Mouse (Mus musculus) kidney, embryonic 15.5 days (tissue): Measurements from ENCODE around the gene Dbn1. TPM values are rescaled to one million over a fixed set of nuclear protein-coding genes. Genes with fewer than 3 reads are reported as not detected.

Source experiments
- ATAC-seq: fragments of 200-750 bp; cut with Nextera tagmentation; replicated peaks from 2 replicates; pipeline ENCODE4 v1.8.0; 2017; ENCODE audit warnings: moderate TSS enrichment; ENCODE audit not compliant: low FRiP score
- H3K27ac ChIP-seq: fragments of 300-500 bp; sonication (generic); 2 replicates; pipeline ENCODE4 v1.5.1; 2015; ENCODE audit warnings: mild to moderate bottlenecking, inconsistent platforms
- H3K27me3 ChIP-seq: fragments of 300-500 bp; sonication (generic); 2 replicates; pipeline ENCODE4 v1.6.1; 2015; ENCODE audit warnings: inconsistent platforms
- H3K36me3 ChIP-seq: fragments of 300-500 bp; sonication (generic); 2 replicates; pipeline ENCODE4 v1.6.1; 2015; ENCODE audit warnings: inconsistent platforms
- H3K4me1 ChIP-seq: fragments of 300-500 bp; sonication (generic); 2 replicates; pipeline ENCODE4 v1.6.1; 2015; ENCODE audit warnings: inconsistent platforms
- H3K4me2 ChIP-seq: fragments of 300-500 bp; sonication (generic); 2 replicates; pipeline ENCODE4 v1.6.1; 2015; ENCODE audit warnings: moderate library complexity, mild to moderate bottlenecking, inconsistent platforms
- H3K4me3 ChIP-seq: fragments of 300-500 bp; sonication (generic); replicated peaks from 2 replicates; pipeline ENCODE4 v1.5.1; 2015; ENCODE audit warnings: mild to moderate bottlenecking, inconsistent platforms
- H3K9ac ChIP-seq: fragments of 300-500 bp; sonication (generic); 2 replicates; pipeline ENCODE4 v1.6.1; 2015; ENCODE audit warnings: mild to moderate bottlenecking, inconsistent platforms
- H3K9me3 ChIP-seq: fragments of 300-500 bp; sonication (generic); replicated peaks from 2 replicates; pipeline ENCODE4 v1.6.1; 2016; ENCODE audit warnings: inconsistent platforms
- WGBS: fragments of 180-500 bp; shearing (Covaris S2); methylation state at CpG from one replicate; pipeline ENCODE4 v1.1.7; 2015; ENCODE audit warnings: mixed read lengths; 5-methylcytosine and 5-hydroxymethylcytosine counted together
- polyA plus RNA-seq: library from polyadenylated mRNA; unstranded; fragments of >200 nt; fragmentation: Nextera tagmentation; extraction: Ambion mirVana; gene quantifications from 2 replicates; pipeline ENCODE4 v1.2.1, GENCODE M21; 2015

Gene Dbn1
- polyA plus RNA-seq, 1 experiment from 2014 or later, result 193 TPM

DNA sequence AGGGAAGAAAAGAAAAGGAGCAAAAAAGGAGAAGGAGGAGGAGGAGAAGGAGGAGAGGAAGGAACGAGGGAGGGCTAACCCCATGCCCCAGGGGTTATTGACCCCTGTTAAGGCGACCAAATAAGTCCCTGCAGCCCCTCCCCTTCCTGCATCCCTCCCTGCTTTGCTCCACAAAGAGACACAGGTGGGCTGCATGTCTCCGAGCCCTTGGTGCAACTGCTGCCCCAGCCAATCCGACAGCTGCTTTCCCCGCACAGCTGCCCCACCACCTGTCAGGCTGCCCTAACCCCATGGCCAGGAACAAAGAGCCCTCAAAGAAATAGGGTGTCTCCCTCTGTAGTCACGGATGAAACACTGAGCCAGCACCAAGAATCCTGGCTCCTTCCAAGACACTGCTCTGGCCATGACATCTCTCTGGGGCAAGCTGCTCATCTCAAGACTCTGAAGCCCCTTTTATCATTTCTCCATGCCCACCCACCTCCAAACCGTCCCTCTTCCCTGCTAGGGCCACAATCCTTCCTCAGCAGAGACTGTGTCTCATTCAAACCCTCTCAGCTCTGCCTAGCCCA lies 3.3 kb downstream of the Dbn1 start:
- Histone ChIP-seq H3K4me2 (peak overlapping the region; percentile 91), H3K4me1 (peaks cover 55% of the 10 kb centered on the region), H3K36me3 (peaks cover 35% of the 10 kb centered on the region), H3K9me3 (no peaks in the 10 kb centered on the region), H3K27ac (no peak overlapping the region), H3K27me3 (no peaks in the 10 kb centered on the region), H3K4me3 (0 out of 2 replicates have a peak overlapping the region, but pooled peaks have one; percentile 5), H3K9ac (0 out of 2 replicates have a peak overlapping the region, but pooled peaks have one; percentile 23)
- WGBS, result 31% methylated on average over 7 of the region's 7 CpGs
- no peak for ATAC-seq

DNA sequence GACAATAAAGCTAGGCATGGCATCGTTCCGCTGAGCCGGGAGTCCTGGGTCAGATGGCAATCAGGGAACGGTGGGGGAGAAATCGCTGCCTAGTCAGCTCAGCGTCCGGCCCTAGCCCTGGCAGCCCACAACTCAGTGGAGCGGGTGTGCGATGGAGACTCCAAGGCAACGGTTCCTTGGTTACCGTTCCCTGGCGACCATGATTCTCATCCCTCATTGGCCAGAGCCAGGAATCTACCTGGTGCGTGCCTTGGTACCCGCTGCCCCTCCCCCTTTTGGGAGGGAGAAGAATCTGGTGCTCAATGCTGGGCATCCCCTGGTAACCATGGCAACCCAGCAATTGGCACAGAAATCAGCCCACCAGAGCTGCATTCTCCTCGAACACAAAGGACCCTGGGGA lies 4.3 kb downstream of the Dbn1 start:
- H3K36me3 ChIP-seq, result peaks cover 45% of the 10 kb centered on the region
- H3K9ac ChIP-seq, result no peak overlapping the region
- H3K9me3 ChIP-seq, result no peaks in the 10 kb centered on the region
- WGBS, result 32% methylated on average over 15 of the region's 15 CpGs
- H3K27ac ChIP-seq, result peak overlapping the region; percentile 57
- H3K4me3 ChIP-seq, result no peak overlapping the region
- H3K4me2 ChIP-seq, result peak overlapping the region; percentile 91
- no peaks in the 10 kb centered on the region for H3K27me3 ChIP-seq
- ATAC-seq, result no peak
- H3K4me1 ChIP-seq, result peaks cover 59% of the 10 kb centered on the region

DNA sequence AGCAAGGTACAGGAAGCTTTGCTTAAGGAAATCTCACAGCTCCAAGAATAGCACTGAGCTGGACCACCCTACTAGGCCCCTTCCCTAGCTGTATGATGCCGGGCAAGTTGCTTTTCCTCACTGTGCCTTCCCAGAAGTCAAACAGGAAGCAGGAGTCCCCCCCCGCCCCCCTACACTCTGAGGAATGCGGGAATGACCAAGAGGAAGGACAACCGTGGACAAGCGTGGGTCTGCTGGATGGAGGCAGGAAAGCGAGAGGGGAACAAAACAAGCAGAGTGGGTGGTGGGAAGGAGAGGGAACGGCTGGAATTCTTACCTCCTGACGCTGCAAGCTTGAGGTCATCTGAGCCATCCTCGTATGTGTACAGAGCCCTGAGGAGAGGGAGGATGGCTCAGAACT lies 4.8 kb downstream of the Dbn1 start:
- Histone ChIP-seq H3K4me1 (peaks cover 55% of the 10 kb centered on the region), H3K27me3 (no peaks in the 10 kb centered on the region), H3K4me3 (no peak overlapping the region), H3K36me3 (peaks cover 49% of the 10 kb centered on the region), H3K9ac (no peak overlapping the region), H3K4me2 (peak overlapping the region; percentile 91), H3K9me3 (no peaks in the 10 kb centered on the region), H3K27ac (peak overlapping the region; percentile 57)
- ATAC-seq, result no peak
- 32% methylated on average over 9 of the region's 9 CpGs for WGBS

DNA sequence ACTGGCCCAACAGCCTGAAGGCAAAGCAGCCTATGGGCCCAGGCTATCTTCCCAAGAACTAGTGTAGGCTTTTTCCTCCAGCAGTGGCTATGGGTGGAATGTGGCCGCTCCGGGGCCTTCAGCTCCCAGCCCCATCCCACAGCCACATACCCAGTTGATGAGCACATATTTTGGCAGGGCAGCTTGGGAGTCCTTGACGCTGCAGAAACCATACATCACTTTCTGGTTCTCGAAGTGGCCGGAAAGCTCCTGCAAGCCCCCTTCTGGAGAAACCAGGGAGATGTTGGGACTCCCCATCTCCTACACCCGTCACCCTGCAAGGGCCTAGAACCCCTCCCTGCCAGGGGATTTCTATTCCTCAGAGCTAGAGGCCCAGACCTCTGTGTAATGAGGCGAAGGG lies 5.4 kb downstream of the Dbn1 start:
- Histone ChIP-seq H3K4me1 (peaks cover 53% of the 10 kb centered on the region), H3K9me3 (no peaks in the 10 kb centered on the region), H3K9ac (no peak overlapping the region), H3K27ac (peak overlapping the region; percentile 57), H3K27me3 (no peaks in the 10 kb centered on the region), H3K4me2 (no peak overlapping the region), H3K36me3 (peaks cover 53% of the 10 kb centered on the region), H3K4me3 (no peak overlapping the region)
- WGBS, result 69% methylated on average over 7 of the region's 7 CpGs
- no peak for ATAC-seq

DNA sequence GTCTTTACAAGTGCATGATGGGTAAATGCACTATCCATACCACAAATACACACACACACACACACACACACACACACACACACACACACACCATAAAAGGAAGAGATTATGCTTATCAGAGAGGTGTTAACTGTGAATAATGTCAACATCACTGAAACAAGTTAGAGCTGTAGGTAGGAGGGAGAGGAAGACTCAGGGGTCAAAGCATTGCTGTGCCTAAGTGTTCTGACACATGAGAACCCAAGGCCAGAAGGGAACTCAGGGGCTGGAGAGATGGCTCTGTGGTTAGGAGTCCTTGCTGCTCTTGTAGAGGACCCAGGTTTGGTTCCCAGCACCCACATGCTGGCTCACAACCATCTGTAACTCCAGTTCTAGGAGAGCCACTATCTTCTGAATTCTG lies 8.0 kb downstream of the Dbn1 start:
- Histone ChIP-seq H3K4me3 (no peak overlapping the region), H3K36me3 (peaks cover 79% of the 10 kb centered on the region), H3K9me3 (no peaks in the 10 kb centered on the region), H3K27ac (no peak overlapping the region), H3K4me2 (no peak overlapping the region), H3K4me1 (peaks cover 35% of the 10 kb centered on the region), H3K9ac (no peak overlapping the region), H3K27me3 (no peaks in the 10 kb centered on the region)
- ATAC-seq, result no peak

DNA sequence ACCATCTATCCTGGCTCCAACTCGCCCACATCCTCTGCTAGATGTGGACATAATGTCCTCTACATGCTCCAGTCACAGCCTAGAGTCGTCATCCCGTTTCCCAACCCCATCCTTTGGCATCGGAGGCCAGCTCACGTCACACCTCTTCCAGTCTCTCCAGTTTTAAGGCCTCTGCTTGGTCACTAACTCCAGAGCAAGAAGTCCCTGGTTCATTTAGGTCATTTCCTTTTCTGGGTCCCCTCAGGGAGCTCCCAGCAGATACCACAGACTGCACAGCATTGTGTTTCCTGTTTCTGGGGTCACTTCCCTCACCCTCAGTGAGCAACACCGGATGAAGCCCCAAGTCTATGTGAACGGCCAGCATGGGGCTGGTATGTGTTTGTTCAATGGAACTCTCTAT lies 8.9 kb downstream of the Dbn1 start:
- Histone ChIP-seq H3K27ac (peak overlapping the region; percentile 38; the same call in 1 of the 2 replicates), H3K4me1 (peaks cover 35% of the 10 kb centered on the region), H3K36me3 (peaks cover 88% of the 10 kb centered on the region), H3K4me3 (no peak overlapping the region), H3K9me3 (no peaks in the 10 kb centered on the region), H3K27me3 (no peaks in the 10 kb centered on the region), H3K4me2 (no peak overlapping the region), H3K9ac (no peak overlapping the region)
- ATAC-seq, result no peak
- 72% methylated on average over 7 of the region's 7 CpGs for WGBS

DNA sequence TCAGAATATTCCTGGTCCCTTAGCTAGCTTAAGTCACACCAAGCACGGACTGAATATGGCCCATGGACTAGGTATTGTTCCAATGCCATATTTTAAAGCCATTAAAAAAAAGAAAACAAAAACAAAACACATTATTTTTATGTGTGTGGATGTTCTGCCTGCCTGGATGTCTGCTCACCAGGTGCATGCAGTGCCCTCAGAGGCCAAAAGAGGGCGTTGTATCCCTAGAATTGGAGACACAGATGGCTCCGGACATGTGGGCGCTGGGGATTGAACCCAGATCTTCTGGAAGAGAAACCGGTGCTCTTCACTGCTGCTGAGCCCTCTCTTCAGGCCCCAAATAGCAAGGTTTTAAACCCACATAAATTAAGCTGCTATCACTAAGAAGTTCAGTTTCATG lies 9.9 kb downstream of the Dbn1 start:
- H3K4me3 ChIP-seq, result no peak overlapping the region
- H3K4me2 ChIP-seq, result no peak overlapping the region
- no peak overlapping the region for H3K9ac ChIP-seq
- no peak for ATAC-seq
- no peak overlapping the region for H3K27ac ChIP-seq
- peaks cover 32% of the 10 kb centered on the region for H3K4me1 ChIP-seq
- peaks cover 91% of the 10 kb centered on the region for H3K36me3 ChIP-seq
- H3K27me3 ChIP-seq, result no peaks in the 10 kb centered on the region
- no peaks in the 10 kb centered on the region for H3K9me3 ChIP-seq
- 51% methylated on average over 5 of the region's 5 CpGs for WGBS

DNA sequence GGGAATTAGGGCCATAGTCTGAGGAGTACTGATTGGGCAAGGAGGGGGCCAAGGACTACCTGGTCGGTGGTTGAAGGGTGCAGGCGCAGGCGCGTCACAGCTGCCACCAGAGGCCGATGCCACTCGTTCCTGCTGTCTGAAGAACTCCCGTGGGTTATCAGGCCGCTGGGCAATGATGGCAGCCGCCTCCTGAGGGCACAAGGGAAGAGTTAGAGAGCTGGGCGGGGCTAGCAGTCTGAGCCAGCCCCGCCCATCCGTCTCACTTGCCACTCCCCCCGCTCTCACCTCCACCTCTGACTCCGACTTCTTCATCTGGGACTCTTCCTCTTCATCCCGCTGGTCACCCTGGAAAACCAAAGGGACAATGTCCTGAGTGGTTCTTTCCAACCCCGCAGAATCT lies 10.4 kb downstream of the Dbn1 start:
- peaks cover 32% of the 10 kb centered on the region for H3K4me1 ChIP-seq
- ATAC-seq, result no peak
- no peak overlapping the region for H3K9ac ChIP-seq
- no peak overlapping the region for H3K4me2 ChIP-seq
- H3K36me3 ChIP-seq, result peaks cover 86% of the 10 kb centered on the region
- no peak overlapping the region for H3K4me3 ChIP-seq
- 73% methylated on average over 16 of the region's 16 CpGs for WGBS
- no peaks in the 10 kb centered on the region for H3K9me3 ChIP-seq
- H3K27me3 ChIP-seq, result no peaks in the 10 kb centered on the region
- H3K27ac ChIP-seq, result no peak overlapping the region

DNA sequence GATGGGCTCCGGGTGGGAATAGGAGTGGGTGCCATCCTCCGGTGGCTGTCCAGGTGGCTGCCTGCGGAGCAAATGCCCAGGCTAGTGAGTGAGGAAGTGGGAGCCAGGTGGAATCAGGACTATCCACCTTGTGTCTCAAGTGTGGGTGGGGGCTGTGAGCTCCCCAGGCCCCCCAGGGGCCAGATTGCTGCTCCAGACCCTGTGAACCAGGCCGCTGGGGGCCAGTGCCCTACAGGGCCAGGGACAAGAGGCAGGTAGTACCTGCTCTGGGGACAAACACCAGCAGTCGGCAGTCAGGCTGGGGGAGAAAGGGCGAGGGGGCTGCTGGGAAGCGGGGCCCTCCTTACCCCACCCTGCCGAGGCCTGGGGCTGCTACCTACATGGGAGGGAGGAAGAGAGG lies 11.7 kb downstream of the Dbn1 start:
- Histone ChIP-seq H3K27me3 (no peaks in the 10 kb centered on the region), H3K4me2 (no peak overlapping the region), H3K4me1 (peaks cover 40% of the 10 kb centered on the region), H3K36me3 (peaks cover 74% of the 10 kb centered on the region), H3K27ac (no peak overlapping the region), H3K4me3 (no peak overlapping the region), H3K9ac (no peak overlapping the region), H3K9me3 (no peaks in the 10 kb centered on the region)
- 92% methylated on average over 8 of the region's 8 CpGs for WGBS
- no peak for ATAC-seq

DNA sequence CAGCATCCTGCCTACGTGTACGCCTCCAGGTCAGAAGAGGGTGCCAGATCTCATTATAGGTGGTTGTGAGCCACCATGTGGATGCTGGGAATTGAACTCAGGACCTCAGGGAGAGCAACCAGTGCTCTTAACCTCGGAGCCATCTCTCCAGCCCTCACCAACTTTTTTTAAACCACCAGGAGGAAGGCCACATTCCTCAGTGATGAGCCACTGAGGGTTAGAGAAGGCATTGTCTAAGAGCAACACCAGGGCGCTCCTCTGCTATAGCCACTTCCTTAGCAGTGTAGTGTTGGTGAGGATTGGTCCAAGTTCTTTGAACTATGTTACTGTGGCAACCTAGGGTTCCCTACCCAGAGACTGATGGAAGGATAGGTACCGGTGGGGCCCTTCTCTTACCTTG lies 12.2 kb downstream of the Dbn1 start:
- Histone ChIP-seq H3K4me3 (no peak overlapping the region), H3K4me1 (peaks cover 45% of the 10 kb centered on the region), H3K27ac (no peak overlapping the region), H3K4me2 (no peak overlapping the region), H3K36me3 (peaks cover 69% of the 10 kb centered on the region), H3K9ac (no peak overlapping the region), H3K9me3 (no peaks in the 10 kb centered on the region), H3K27me3 (no peaks in the 10 kb centered on the region)
- ATAC-seq, result no peak
- 90% methylated on average over 5 of the region's 5 CpGs for WGBS

DNA sequence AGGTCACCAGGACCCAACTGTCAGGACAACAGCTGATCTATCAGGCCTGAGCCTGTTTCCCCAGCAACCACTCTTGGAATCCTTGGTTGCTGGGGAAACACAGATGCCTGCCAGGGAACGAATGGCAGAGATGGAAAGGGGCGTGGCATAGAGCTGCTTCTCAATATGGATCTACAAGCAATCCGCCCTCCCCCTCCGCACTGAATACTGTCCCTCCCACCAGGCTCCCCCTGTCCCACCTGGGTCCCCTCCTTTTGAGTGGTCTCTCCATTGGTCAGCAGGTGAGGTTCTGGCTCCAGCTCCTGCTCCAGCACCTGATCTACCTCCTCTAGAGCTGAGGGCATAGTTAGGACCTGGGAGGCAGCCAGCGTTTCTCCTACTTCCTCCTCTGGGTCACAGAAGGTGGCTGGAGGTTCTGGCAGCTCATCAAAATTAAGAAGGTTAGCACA lies 13.3 kb downstream of the Dbn1 start:
- peaks cover 50% of the 10 kb centered on the region for H3K4me1 ChIP-seq
- H3K4me3 ChIP-seq, result no peak overlapping the region
- H3K27me3 ChIP-seq, result 0 out of 2 replicates have a peak, but pooled peaks cover 6% of the 10 kb centered on the region
- ATAC-seq, result no peak
- H3K9ac ChIP-seq, result no peak overlapping the region
- 61% methylated on average over 5 of the region's 5 CpGs for WGBS
- H3K4me2 ChIP-seq, result no peak overlapping the region
- H3K36me3 ChIP-seq, result peaks cover 58% of the 10 kb centered on the region
- H3K27ac ChIP-seq, result no peak overlapping the region
- no peaks in the 10 kb centered on the region for H3K9me3 ChIP-seq

DNA sequence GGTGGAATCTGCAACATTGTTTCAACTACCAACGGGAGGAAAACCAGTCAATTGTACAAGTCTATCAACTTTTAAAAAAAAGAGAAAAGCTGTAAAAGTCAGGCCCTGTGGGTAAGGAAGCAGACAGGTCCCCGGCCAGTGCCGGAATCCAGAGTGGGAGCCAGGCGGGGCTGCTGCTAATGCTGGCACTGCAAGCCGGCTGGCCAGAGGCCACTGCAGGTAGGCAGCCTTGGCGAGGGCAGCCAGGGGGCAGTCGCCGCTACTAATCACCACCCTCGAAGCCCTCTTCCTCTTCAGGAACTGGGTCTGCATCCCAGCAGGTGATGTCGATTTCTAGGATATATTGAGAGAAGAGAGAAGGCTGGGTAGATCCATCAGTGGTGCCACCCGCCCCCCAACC lies 13.9 kb downstream of the Dbn1 start:
- peaks cover 51% of the 10 kb centered on the region for H3K36me3 ChIP-seq

More for the DNA sequence above, 13.9 kb downstream of the Dbn1 start:
- H3K4me1 ChIP-seq, result peaks cover 50% of the 10 kb centered on the region
- no peaks in the 10 kb centered on the region for H3K9me3 ChIP-seq
- ATAC-seq, result no peak
- 0 out of 2 replicates have a peak, but pooled peaks cover 8% of the 10 kb centered on the region for H3K27me3 ChIP-seq
- no peak overlapping the region for H3K4me3 ChIP-seq
- H3K9ac ChIP-seq, result no peak overlapping the region
- 73% methylated on average over 11 of the region's 11 CpGs for WGBS
- H3K4me2 ChIP-seq, result no peak overlapping the region
- H3K27ac ChIP-seq, result 0 out of 2 replicates have a peak overlapping the region, but pooled peaks have one; percentile 4
